Mouse (Mus musculus) heart, embryonic 14.5 days (tissue): Measurements from ENCODE around the gene Rrbp1. TPM values are rescaled to one million over a fixed set of nuclear protein-coding genes. Genes with fewer than 3 reads are reported as not detected.

Experiments used
- ATAC-seq: fragments of 200-750 bp; cut with Nextera tagmentation; 2 replicates; pipeline ENCODE4 v1.8.0; 2017; ENCODE audit warnings: low read depth, moderate TSS enrichment; ENCODE audit not compliant: insufficient number of reproducible peaks, insufficient read depth, low FRiP score
- H3K27ac ChIP-seq, 2 experiments: fragments of 200-500 bp in 1 of 2; fragments of 300-500 bp in 1 of 2; sonication (generic) in 1 of 2; replicated peaks in 1 of 2; 2 replicates each; pipeline ENCODE4 v1.5.1; 2012 to 2014; ENCODE audit warnings: low read depth in 2 of 2, low read length in 2 of 2, control low read depth in 1 of 2, mild to moderate bottlenecking in 1 of 2, mixed read lengths in 1 of 2; ENCODE audit not compliant: control insufficient read depth in 1 of 2, insufficient read depth in 1 of 2
- H3K27me3 ChIP-seq: fragments of 300-500 bp; sonication (generic); 2 replicates; pipeline ENCODE4 v1.6.1; 2014; ENCODE audit warnings: mild to moderate bottlenecking, low read length, control low read depth; ENCODE audit not compliant: control insufficient read depth, insufficient read depth
- H3K36me3 ChIP-seq: fragments of 300-500 bp; sonication (generic); 2 replicates; pipeline ENCODE4 v1.6.1; 2014; ENCODE audit warnings: mild to moderate bottlenecking, control low read depth, low read length, mixed read lengths; ENCODE audit not compliant: control insufficient read depth, insufficient read depth
- H3K4me1 ChIP-seq, 2 experiments: fragments of 200-500 bp in 1 of 2; fragments of 300-500 bp in 1 of 2; sonication (generic) in 1 of 2; 2 replicates each; pipeline ENCODE4 v1.6.1; 2012 to 2014; ENCODE audit warnings: low read length in 2 of 2, control low read depth in 1 of 2, mixed read lengths in 1 of 2; ENCODE audit not compliant: control insufficient read depth in 2 of 2, insufficient read depth in 2 of 2
- H3K4me2 ChIP-seq: fragments of 300-500 bp; sonication (generic); 2 replicates; pipeline ENCODE4 v1.6.1; 2014; ENCODE audit warnings: mild to moderate bottlenecking, low read length
- H3K4me3 ChIP-seq, 2 experiments: fragments of 200-500 bp in 1 of 2; fragments of 300-500 bp in 1 of 2; sonication (generic) in 1 of 2; 2 replicates each; pipeline ENCODE4 v1.5.1; 2012 to 2014; ENCODE audit warnings: low read length in 2 of 2, mild to moderate bottlenecking in 2 of 2, control low read depth in 1 of 2, low read depth in 1 of 2, moderate library complexity in 1 of 2; ENCODE audit not compliant: control insufficient read depth in 1 of 2, insufficient read depth in 1 of 2
- H3K9ac ChIP-seq: fragments of 300-500 bp; sonication (generic); 2 replicates; pipeline ENCODE4 v1.6.1; 2014; ENCODE audit warnings: mild to moderate bottlenecking, low read length
- H3K9me3 ChIP-seq: fragments of 300-500 bp; sonication (generic); 2 replicates; pipeline ENCODE4 v1.6.1; 2016; ENCODE audit warnings: low read length, control low read depth; ENCODE audit not compliant: control insufficient read depth
- WGBS: fragments of 180-500 bp; shearing (Covaris S2); extraction: QIAGEN DNeasy Blood & Tissue Kit; methylation state at CpG from one replicate; pipeline ENCODE4 v1.1.7; 2014; 5-methylcytosine and 5-hydroxymethylcytosine counted together
- polyA plus RNA-seq: library from polyadenylated mRNA; unstranded; fragments of >200 nt; fragmentation: Nextera tagmentation; extraction: Ambion mirVana; gene quantifications from 2 replicates; pipeline ENCODE4 v1.2.1, GENCODE M21; 2014

Rrbp1 gene
- polyA plus RNA-seq, 1 experiment from 2014 or later: 61.8 TPM

- no peak for ATAC-seq
- no peak overlapping the region for H3K4me3 ChIP-seq
These were observed 110.2 kb downstream of the Rrbp1 start for GRCm38 (mm10) chr2:143900821-143901351.

GRCm38 (mm10) chr2:143899470-143900220 is 111.4 kb downstream of the Rrbp1 start:
- Histone ChIP-seq H3K36me3 (no peaks in the 10 kb centered on the region), H3K9me3 (no peaks in the 10 kb centered on the region), H3K9ac (no peak overlapping the region), H3K4me3 (no peak overlapping the region), H3K4me2 (no peak overlapping the region), H3K4me1 (peaks cover 2 to 4% of the 10 kb centered on the region in 2 experiments; a peak in 1 of 4 replicates), H3K27ac (no peak overlapping the region), H3K27me3 (no peaks in the 10 kb centered on the region)
- WGBS: 78% methylated on average over 9 of the region's 9 CpGs
- ATAC-seq: no peak

More at GRCm38 (mm10) chr2:143900821-143901351, 110.2 kb downstream of the Rrbp1 start:
- Histone ChIP-seq H3K9me3 (no peaks in the 10 kb centered on the region), H3K27me3 (no peaks in the 10 kb centered on the region), H3K9ac (no peak overlapping the region), H3K27ac (no peak overlapping the region), H3K4me2 (no peak overlapping the region), H3K4me1 (peaks cover 2 to 4% of the 10 kb centered on the region in 2 experiments; a peak in 1 of 4 replicates), H3K36me3 (no peaks in the 10 kb centered on the region)
- 67% methylated on average over 5 of the region's 5 CpGs for WGBS

Other genes with a start within 250 kb of the Rrbp1 start
- 2.1 and 2.2 TPM in 2 replicates for gene Bfsp1, start 148.1 kb downstream of the Rrbp1 start, polyA plus RNA-seq
- 1,027 and 1,036 TPM in 2 replicates for gene Dstn, start 95.9 kb downstream of the Rrbp1 start, polyA plus RNA-seq
- gene Banf2, start 21.8 kb upstream of the Rrbp1 start, polyA plus RNA-seq: not detected in 2 replicates